Mouse (Mus musculus): ENCODE measurements around the gene Hyal6. TPM values are rescaled to one million over a fixed set of nuclear protein-coding genes. Genes with fewer than 3 reads are reported as not detected.

The Hyal6 gene
- not detected in 2 replicates for polyA plus RNA-seq (2014; fragmentation: Nextera tagmentation; extraction: Ambion mirVana)

DNA sequence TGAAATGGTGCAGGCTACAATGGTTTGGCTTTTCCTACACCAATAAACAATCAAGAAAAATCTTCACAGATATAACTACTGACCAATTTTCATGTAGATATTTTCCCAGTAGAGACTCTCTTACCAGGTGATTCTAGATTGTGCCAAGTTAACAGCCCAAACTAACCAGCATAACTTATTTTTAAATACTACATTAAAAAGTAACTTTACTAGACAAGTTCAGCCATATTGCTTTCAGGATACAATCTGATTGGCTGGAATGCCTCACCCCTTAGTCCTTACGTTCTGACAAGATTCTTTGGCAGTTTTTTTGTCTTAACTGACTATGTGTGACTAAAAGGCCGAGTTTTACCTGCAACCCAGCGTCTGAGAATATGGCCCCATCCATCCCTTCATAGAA is at the start of gene Hyal6:
TSS of gene Hyal6 (plus strand) at position 301 of the 400 bp plus-strand sequence.
- Histone ChIP-seq H3K27ac (ENCODE audit: low read depth) (no peak within 1 kb of the TSS), H3K4me1 (ENCODE audit: insufficient read depth) (no peaks in the 10 kb centered on the region), H3K4me2 (no peak within 1 kb of the TSS), H3K36me3 (ENCODE audit: insufficient read depth) (no peaks in the 10 kb centered on the region), H3K27me3 (ENCODE audit: insufficient read depth, low read length) (no peaks in the 10 kb centered on the region), H3K9ac (no peak within 1 kb of the TSS), H3K9me3 (ENCODE audit: low read depth, low read length) (no peaks in the 10 kb centered on the region), H3K4me3 (ENCODE audit: low read depth, low read length) (no peak within 1 kb of the TSS)
- DNase-seq (no peak), ATAC-seq (ENCODE audit: insufficient read depth) (no peak)
- no peak for TF ChIP-seq CTCF (IDR thresholded peaks at IDR 0.05; ENCODE audit: low read depth)
- 78% methylated on average over 3 of the region's 3 CpGs for whole genome bisulfite sequencing

DNA sequence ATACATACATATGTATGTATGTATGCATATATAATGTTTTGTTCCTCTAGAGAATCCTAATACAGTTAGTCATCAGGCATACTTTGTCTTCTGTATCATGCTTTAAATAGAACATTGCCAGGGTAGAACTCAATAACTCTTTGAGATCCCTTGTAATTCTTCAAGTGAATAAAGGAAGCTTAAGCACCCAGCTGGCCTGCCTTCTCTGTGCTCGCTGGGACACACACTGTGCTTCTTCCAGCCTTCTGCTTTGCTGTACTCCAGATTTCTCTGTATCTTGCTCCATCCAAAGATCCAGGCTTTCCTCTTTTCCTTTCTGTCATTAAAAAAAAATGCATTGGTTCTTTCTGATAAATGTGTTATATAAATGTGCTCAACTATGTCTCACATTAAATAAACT is 45.2 kb upstream of the Hyal6 start:
- no peak for TF ChIP-seq CTCF (IDR thresholded peaks at IDR 0.05; ENCODE audit: low read depth)
- DNase-seq (no peak), ATAC-seq (ENCODE audit: insufficient read depth) (no peak)
- H3K4me1 ChIP-seq (ENCODE audit: insufficient read depth): no peaks in the 10 kb centered on the region
- H3K9me3 ChIP-seq (ENCODE audit: low read depth, low read length): no peaks in the 10 kb centered on the region
- H3K36me3 ChIP-seq (ENCODE audit: insufficient read depth): no peaks in the 10 kb centered on the region
- no peak overlapping the region for H3K27ac ChIP-seq (ENCODE audit: low read depth)
- H3K9ac ChIP-seq: no peak overlapping the region
- WGBS: 57% methylated on average over 1 of the region's 1 CpGs
- no peak overlapping the region for H3K4me2 ChIP-seq
- H3K4me3 ChIP-seq (ENCODE audit: low read depth, low read length): no peak overlapping the region
- H3K27me3 ChIP-seq (ENCODE audit: insufficient read depth, low read length): no peaks in the 10 kb centered on the region

DNA sequence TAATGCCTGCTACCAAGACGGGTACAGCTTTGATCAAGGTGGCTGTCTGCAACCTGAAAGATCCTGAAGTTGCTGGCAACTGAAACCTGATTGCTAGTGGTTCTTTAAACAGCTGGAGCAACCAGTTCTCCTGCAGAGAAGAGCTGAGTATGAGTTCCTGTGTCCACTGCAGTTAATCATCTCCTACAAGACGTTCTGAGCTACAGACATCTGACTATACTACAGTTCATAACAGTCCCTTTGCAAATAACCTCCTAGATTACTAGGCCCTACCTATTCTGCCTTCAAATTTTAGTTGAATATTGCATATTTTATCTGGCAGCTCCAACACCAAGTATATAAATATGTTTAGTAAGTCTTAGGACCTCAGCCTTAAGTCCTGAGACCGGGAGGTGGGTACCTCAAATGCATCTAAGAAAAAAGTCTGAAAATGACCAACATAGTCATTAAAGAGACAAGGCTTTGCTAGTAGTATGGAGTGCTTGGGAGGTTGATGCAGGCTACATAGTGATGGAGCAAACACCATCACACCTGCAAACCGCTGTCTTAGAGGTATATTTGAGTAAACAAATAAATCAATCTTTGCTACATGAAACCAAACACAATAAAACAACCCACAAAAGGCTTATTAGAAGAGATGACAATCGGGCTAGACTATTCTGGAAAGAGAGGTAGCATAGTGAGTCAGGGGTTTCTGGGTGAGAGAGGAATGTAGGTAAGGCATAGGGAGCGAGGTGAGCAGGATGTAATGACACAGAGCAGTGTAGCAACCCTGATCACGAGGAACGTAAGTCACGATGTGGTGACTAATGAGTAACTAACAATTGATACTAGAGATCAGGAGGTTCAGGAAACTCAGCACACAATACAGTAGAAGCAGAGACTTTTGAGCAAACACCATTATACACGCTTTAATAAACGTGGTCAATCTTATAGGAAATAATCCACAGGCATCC is 38.3 kb upstream of the Hyal6 start:
- no peak for DNase-seq
- no peaks in the 10 kb centered on the region for H3K36me3 ChIP-seq (ENCODE audit: insufficient read depth)
- no peak for TF ChIP-seq CTCF (IDR thresholded peaks at IDR 0.05; ENCODE audit: low read depth)
- no peaks in the 10 kb centered on the region for H3K27me3 ChIP-seq (ENCODE audit: insufficient read depth, low read length)
- no peak for ATAC-seq (ENCODE audit: insufficient read depth)
- no peak overlapping the region for H3K4me3 ChIP-seq (ENCODE audit: low read depth, low read length)
- H3K4me1 ChIP-seq (ENCODE audit: insufficient read depth): no peaks in the 10 kb centered on the region
- 78% methylated on average over 11 of the region's 11 CpGs for WGBS
- H3K27ac ChIP-seq (ENCODE audit: low read depth): no peak overlapping the region
- no peaks in the 10 kb centered on the region for H3K9me3 ChIP-seq (ENCODE audit: low read depth, low read length)
- H3K4me2 ChIP-seq: no peak overlapping the region
- no peak overlapping the region for H3K9ac ChIP-seq

GRCm38 (mm10) chr6:24696117-24696516 is 36.9 kb upstream of the Hyal6 start:
- no peak for TF ChIP-seq CTCF (IDR thresholded peaks at IDR 0.05; ENCODE audit: low read depth)
- no peaks in the 10 kb centered on the region for H3K4me1 ChIP-seq (ENCODE audit: insufficient read depth)
- no peak overlapping the region for H3K4me3 ChIP-seq (ENCODE audit: low read depth, low read length)
- H3K4me2 ChIP-seq: no peak overlapping the region
- H3K9ac ChIP-seq: no peak overlapping the region
- H3K27ac ChIP-seq (ENCODE audit: low read depth): no peak overlapping the region
- no peak for ATAC-seq (ENCODE audit: insufficient read depth)
- no peak for DNase-seq
- 77% methylated on average over 4 of the region's 4 CpGs for WGBS
- no peaks in the 10 kb centered on the region for H3K9me3 ChIP-seq (ENCODE audit: low read depth, low read length)
- H3K27me3 ChIP-seq (ENCODE audit: insufficient read depth, low read length): no peaks in the 10 kb centered on the region
- no peaks in the 10 kb centered on the region for H3K36me3 ChIP-seq (ENCODE audit: insufficient read depth)

GRCm38 (mm10) chr6:24697216-24697615 is 35.8 kb upstream of the Hyal6 start:
- whole genome bisulfite sequencing: 79% methylated on average over 5 of the region's 5 CpGs
- DNase-seq (no peak), ATAC-seq (ENCODE audit: insufficient read depth) (no peak)
- H3K4me1 ChIP-seq (ENCODE audit: insufficient read depth): no peaks in the 10 kb centered on the region
- no peak overlapping the region for H3K27ac ChIP-seq (ENCODE audit: low read depth)
- no peak overlapping the region for H3K4me2 ChIP-seq
- no peak for TF ChIP-seq CTCF (IDR thresholded peaks at IDR 0.05; ENCODE audit: low read depth)
- no peak overlapping the region for H3K9ac ChIP-seq
- H3K9me3 ChIP-seq (ENCODE audit: low read depth, low read length): no peaks in the 10 kb centered on the region
- H3K27me3 ChIP-seq (ENCODE audit: insufficient read depth, low read length): no peaks in the 10 kb centered on the region
- no peaks in the 10 kb centered on the region for H3K36me3 ChIP-seq (ENCODE audit: insufficient read depth)
- no peak overlapping the region for H3K4me3 ChIP-seq (ENCODE audit: low read depth, low read length)

DNA sequence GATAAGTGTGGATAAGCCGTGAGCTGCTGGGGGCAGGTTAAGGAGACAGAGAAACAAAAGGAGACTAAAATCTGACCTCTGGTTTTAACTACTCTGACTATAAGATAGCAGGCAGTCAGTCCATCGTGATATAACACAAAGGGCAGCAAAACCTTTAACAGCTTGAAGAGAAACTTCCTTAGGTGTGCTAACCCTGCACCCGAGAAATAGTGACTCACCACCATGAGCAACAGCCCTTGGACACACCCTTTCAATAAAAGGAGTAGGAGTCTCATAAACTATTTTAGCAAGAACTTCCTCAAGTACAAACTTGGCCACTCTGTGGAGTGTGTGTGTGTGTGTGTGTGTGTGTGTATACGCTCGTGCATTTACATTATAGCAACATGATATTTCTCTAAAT is 26.0 kb upstream of the Hyal6 start:
- H3K9me3 ChIP-seq (ENCODE audit: low read depth, low read length): no peaks in the 10 kb centered on the region
- H3K27me3 ChIP-seq (ENCODE audit: insufficient read depth, low read length): no peaks in the 10 kb centered on the region
- no peaks in the 10 kb centered on the region for H3K4me1 ChIP-seq (ENCODE audit: insufficient read depth)
- WGBS: 76% methylated on average over 5 of the region's 5 CpGs
- H3K9ac ChIP-seq: no peak overlapping the region
- H3K4me2 ChIP-seq: no peak overlapping the region
- no peak overlapping the region for H3K4me3 ChIP-seq (ENCODE audit: low read depth, low read length)
- ATAC-seq (ENCODE audit: insufficient read depth) (no peak), DNase-seq (no peak)
- H3K27ac ChIP-seq (ENCODE audit: low read depth): no peak overlapping the region
- TF ChIP-seq CTCF (IDR thresholded peaks at IDR 0.05; ENCODE audit: low read depth): no peak
- no peaks in the 10 kb centered on the region for H3K36me3 ChIP-seq (ENCODE audit: insufficient read depth)

DNA sequence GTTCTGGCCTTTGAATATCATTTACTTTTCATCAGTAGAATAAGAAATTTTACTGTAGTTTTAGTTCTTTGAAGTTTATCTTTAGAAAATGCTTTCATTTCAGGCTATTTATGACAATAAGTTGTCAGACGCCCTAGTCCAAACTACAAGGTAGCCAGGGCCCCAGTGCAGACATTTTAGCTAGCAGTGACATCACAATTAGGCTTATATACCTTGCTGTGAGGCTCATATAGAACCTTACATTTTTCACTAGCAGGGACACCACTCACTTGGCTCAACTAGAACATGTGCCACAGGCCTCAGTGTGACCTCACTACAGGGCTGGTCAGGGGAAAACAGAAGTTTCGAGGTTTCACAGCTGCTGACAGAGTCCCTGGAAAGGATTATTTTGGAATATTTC is 25.5 kb upstream of the Hyal6 start:
- ATAC-seq (ENCODE audit: insufficient read depth) (no peak), DNase-seq (no peak)
- TF ChIP-seq CTCF (IDR thresholded peaks at IDR 0.05; ENCODE audit: low read depth): no peak
- Histone ChIP-seq H3K9ac (no peak overlapping the region), H3K27ac (ENCODE audit: low read depth) (no peak overlapping the region), H3K27me3 (ENCODE audit: insufficient read depth, low read length) (no peaks in the 10 kb centered on the region), H3K36me3 (ENCODE audit: insufficient read depth) (no peaks in the 10 kb centered on the region), H3K4me1 (ENCODE audit: insufficient read depth) (no peaks in the 10 kb centered on the region), H3K9me3 (ENCODE audit: low read depth, low read length) (no peaks in the 10 kb centered on the region), H3K4me3 (ENCODE audit: low read depth, low read length) (no peak overlapping the region), H3K4me2 (no peak overlapping the region)
- 56% methylated on average over 2 of the region's 2 CpGs for WGBS
